Mouse (Mus musculus) inflammation-experienced regulatory T-cells, adult 6 months (primary cell): ENCODE data around the gene Itprid1. TPM values are rescaled to one million over a fixed set of nuclear protein-coding genes. Genes with fewer than 3 reads are reported as not detected.

Experiments
- ATAC-seq: one replicate; pipeline ENCODE4 v1.8.0; 2017
- polyA plus RNA-seq, 3 experiments: library from polyadenylated mRNA; unstranded; fragments of 100-300 nt; shearing (Covaris generic); gene quantifications; one replicate each; pipeline ENCODE4 v1.2.1; 2017

Itprid1 gene
- not detected for polyA plus RNA-seq

DNA sequence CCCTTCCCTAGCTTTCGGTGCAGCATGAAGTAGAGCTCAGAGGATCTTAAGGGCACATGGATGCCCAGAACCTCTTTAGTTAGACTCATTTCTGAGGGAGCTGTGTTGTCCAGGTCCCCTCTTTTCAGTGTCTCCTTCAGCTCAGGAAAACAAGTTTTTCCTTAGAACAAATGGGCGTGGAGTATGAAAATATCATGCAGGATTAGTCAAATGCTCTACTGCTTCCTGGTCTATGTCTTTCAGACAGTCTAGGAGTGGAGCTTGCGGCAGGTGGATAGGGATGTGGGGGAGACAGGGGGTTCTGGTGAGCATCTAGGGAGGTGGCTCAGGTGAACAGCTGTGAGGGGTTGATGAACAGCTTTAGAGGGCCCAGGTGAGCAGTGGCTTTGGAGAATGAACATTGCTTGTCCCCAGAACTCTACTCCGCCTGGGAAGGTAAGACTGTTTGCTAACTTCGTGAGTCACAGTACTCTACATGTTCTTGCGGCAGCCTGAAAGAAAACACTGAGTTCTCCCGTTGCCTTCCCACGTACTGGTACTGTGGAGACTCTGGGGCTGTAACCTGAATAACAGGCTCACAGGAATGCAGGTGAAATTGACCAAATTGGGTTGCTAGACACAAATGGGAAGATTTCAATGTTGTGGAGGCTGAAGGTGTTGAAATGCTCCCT is at the start of gene Itprid1:
Gene Itprid1, plus strand, starts transcription at position 246 of the 671 bp plus-strand sequence.
- ATAC-seq, result no peak

DNA sequence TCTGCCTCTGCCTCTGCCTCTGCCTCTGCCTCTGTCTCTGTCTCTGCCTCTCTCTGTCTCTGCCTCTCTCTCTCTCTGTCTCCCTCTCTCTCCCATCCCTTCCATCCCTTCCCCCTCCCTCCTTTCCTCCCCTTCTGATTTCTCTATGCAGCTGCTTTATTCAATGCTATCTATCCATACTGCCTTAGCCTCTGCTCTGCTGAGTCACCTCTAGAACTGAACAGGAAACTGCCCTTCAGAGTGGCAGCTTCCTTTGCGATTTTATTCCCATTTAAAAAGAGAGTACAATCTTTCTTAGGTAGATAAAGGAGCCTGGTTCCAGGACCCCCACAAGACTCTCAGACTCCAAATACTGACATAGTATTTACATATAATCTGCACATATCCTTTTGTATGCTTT is 47.1 kb upstream of the Itprid1 start:
- no peak for ATAC-seq

DNA sequence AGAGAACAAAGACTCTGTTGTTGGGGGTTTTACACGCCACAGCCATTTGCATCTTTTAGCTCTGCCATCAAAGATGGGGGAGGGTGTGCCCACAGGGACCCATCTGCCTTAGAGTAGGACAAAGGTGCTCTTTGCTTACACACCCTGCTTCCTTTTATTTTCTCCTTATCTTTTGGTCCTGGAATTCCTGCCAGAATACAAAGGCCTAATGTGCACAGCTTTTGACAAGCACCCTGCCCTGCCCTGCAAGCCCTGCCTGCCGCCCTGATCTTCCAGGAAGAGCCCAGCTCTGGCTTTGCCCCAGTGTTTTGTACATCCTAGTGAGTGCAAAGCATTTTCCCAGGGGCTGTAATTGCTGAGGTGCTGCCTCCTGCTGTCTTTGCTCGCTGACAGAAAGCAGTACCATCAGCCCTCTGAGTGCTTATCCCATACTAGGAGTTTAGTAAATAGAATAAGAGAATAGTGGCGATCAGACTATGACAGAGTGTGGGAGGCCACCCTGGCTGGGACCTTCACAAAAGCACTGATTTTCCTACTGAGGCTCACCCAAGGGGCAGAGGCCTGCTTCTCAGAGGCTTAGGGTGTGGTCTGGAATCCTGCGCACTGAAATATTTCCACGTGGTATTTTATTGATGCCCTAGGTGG is 44.7 kb upstream of the Itprid1 start:
- no peak for ATAC-seq

DNA sequence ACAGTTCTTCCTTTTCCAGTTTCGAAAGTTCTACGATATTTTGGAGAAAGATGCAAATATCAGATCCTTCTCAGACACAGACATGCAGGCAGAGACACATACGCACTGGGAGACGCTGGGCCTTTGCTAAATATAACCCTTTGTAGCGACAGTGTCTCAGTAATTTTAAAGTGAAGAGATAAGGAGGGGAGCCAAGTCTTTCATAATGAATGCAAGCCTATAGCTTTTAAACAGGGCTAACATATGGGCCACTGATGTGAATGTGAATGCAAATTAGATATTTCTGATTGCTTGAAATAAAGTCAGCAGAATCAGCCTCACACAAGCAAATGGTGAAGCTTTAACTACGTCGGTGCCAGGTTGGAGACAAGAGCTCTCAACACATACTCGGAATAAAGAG is 44.2 kb upstream of the Itprid1 start:
- no peak for ATAC-seq

DNA sequence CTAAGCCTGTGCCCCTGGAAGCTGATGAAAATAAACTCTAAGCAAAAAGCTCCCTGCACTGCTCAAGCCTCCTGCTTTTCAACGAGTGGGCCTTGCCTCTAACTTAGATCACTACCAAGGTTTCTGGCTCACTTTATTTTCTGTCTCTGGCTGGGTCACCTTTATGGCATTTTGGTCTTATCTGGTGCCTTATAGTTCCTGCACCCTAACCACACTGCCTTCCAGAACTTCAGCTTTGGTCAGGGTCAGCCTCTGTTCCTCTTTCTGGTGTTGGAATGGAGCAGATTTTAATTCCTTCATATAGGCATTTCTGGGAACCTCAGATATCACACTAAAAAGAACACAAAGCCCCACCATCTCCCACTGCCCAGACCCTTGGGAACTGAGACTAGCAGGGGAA is 34.0 kb upstream of the Itprid1 start:
- ATAC-seq, result no peak

DNA sequence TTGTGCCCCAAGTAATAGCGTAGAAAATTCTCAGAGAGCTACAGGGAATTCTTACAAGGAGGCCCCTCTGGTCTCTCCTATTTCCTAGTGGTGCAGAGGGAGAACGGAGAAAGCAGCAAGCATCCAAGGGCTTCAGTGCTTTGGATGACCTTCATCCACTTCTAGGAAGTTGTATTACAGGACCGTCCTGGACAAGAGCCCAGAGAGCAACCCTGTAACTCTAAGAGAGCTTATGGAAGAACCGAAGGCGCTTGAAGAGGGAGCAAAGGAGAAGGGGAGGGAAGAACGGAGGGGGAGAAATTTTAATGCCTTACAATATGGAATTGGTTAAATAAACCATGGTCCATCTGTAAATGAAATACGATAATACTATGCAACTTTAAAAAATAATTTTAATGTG is 33.3 kb upstream of the Itprid1 start:
- ATAC-seq, result no peak

DNA sequence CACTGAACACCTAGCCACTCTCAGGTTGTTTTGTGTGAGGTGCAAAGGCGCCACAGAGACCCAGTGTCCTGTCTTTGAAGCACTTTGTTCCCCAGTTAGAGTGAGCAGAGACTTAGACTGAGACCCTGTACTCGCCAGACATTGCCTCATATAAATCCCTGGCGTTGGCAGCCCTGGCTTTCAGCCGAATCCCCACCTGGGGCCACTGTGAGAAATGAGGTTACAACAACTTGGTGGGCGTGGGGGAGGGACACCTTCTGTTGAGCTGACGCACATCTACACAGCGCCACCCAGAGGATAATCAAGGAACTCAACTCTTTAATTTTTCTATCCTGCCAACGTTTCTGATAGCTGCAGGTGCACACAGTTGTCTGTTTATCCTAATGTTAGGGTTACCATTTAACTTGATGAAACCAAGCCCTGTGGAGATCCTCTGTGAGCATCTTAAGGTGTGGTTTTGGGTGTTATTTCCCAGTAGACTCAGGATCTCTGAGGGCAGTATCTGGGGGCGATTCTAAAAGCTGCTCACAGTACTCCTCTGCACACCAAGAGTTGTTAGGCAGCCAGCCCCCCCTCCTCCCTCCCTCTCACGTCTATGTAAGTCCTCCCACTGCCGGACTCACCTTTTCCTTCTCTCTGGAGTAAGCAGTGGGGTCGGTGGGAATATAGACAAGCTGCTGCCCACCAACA is 32.6 kb upstream of the Itprid1 start:
- ATAC-seq, result no peak

DNA sequence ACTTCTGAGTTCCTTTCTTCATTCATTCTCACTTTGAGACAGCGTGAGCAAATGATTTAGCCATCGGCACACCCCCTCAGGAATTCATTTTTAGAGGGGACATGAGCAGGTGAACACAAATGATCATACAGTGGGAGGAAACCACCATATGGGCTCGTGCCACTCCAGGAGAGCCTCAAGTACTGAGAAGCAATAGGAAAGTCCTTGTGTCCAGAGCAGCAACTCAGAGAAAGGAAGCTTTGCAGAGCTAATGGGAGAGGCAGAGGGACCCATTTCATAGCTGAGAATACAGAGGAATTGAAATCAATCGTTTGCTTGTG is 32.1 kb upstream of the Itprid1 start:
- ATAC-seq, result no peak

DNA sequence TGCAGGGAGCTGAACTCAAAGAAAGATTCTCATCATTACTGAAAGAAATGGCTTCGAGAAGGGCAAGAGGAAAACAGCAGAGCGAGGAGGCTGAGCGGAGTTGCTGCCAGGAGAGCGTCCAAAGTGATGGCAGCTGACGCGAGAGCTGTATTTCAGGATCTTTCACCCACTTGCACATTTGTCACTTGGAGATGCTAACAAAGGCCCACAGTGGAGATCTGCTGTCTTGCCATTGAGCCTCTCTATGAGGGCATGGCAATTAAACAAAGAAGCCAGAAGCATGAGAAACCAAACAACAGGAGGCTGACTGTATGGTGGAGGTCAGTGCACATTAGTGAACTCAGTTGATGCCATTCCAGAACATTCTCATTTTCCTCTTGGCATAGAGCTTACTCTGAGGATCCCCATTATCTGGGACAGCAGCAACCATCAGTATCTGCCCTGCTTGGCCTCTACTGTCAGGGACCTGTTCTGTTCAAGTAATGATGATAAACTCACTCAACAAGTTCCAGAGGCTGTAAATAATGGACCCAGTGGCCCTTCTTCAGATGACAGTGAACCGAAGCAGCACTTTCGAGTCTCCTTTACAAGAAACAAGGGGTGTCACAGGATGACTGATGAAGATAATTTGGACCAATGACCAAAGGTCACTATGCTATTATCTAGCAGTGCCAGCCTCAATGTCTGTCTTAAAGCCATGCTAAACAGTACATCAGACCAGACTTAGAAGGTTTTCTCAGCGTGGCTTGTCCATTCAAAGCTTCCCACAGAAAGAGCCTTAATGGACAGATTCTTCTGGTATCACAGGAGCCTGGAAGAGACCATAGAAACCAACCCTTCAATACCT is 31.2 kb upstream of the Itprid1 start:
- no peak for ATAC-seq

DNA sequence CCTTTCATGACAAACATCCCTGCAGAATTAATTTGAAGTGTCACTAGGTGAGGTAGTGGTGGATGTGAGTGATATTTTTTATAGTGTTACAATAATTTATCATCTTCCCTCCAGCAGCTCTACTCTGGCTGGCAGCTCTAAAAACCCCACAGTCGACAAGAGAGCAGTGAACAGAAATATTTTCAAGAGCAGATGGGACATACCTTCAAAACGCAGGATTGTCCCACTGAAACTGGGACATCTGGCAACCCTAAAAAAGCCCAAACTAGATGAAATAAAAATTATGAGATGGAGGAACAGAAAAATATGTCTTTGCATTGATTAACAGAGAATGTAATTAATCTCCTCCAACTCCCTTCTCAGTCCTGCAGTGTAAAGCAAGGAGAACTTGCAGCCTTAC is 30.2 kb upstream of the Itprid1 start:
- ATAC-seq, result no peak

DNA sequence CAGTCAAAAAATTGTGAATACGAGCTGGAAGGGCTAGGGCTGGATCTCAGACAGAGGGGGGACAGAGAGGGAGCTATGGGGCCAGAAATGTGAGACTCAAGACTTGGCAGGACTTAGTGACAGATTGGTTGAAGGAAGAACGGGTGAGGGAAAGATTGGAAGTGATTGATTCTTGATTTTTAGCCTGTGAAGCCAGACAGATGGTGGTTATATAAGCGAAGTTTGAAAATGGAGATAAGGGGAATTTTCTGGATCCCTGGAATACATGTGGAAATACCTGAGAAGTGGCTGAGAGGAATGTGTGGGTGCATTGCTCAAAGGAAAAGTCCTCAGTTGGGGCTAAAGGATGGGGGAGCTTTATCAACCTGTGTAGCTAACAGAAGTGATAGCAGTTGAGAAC is 28.0 kb upstream of the Itprid1 start:
- no peak for ATAC-seq

DNA sequence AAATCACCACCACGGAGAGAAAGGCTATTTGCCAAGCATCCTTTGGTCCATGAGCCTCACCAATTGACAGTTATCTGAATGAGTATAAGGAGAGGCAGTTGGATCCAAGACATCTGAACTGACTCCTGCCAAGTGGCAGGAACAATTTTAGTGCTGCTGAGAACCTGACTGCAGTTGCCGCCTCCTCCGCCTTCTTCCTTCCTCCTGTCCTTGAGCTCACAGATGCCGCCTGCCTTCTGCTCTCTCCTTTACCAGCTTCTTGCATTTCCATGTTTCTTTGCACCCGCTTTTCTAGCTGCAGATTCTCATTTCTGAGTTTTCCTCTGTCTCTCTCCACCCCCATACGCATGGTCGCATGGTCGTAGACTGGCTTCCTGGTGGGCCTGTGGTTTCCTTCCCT is 25.5 kb upstream of the Itprid1 start:
- no peak for ATAC-seq

DNA sequence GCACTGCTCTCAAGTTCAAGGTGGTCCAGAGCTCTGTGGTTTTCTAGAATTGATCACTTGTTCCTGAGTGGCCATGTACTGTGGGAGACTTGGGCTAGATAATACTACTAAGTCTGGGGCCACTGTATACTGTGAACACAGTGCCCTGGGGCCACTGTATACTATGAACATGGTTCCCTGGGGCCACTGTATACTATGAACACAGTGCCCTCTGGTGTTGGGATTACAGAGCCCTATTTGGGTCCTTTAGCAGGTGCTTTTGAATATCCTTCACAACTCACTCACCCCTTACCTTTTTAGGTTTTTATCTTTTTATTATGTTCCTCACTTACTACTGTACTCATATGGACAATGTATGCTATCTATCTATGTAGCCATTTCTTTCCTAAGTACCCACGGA is 24.3 kb upstream of the Itprid1 start:
- ATAC-seq, result no peak

DNA sequence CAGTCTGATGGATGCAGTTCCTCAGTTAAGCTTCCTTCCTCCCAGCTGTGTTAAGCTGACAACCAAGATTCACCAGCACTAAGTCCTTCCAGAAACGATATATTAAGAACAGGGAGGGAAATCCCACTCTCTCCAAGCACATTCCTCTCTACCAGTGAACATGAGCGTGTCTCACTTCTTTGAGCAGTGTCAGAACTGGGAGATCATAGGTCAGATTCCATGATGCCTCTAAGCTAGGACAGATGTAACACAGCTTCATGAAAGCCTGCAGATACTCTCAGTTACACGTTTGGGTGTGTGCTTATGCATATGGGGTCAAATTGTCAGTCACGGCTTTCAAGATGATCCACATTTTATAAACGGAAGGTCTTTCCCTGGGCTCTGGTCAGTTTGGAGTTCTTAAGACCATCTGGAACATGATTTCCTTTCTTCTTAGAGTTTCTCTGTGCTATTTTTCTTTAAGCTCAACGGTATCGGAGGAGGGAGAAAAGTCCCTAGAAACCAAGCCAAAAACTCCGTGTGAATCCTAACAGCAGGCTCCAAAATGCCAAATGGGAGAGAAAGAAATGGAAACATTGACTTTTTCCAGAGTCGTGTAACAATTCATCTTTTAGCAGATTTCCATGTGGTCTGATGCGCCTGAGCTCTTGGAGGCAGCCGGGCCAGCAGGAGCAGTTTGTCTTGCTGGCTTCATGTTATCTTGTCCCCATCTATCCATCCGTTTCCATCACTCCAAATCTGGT is 22.3 kb upstream of the Itprid1 start:
- no peak for ATAC-seq

DNA sequence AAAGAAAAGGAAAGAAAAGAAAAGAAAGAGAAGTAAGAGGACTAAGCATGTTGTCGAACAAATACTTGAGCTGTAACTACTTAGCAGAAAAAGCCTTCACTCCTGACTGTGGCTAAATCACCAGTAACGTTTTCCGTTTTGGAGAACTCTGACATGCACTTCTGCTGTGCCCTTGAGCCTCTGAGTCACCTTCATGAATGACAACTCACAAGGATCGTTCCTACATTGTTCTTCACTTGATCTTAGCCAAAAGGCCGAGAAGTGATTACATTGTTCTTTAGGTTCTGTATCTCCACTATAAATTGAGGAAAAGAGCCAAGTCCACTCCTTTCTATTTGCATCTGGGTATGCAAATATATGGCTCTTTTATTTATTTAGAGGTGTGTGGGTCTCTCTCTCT is 19.8 kb upstream of the Itprid1 start:
- ATAC-seq, result no peak

DNA sequence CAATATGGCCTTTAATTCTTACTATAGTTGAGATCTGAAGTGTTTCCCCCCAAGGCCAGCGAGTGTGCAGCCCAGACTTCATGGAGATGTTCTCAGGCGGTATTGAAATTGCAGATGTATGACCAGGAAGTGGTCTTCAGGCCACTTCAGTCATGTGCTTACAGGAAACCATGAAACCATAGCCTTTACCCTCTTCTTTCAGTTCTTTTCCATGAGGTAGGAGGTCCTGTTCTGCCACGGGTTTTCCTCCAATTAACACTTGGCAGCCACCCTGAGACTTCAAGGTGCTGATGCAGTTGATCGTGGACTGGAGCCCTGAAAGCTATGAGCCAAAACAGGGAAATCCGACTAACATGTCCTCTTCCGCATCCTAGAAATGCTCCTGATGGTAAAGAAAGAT is 7.0 kb upstream of the Itprid1 start:
- no peak for ATAC-seq

DNA sequence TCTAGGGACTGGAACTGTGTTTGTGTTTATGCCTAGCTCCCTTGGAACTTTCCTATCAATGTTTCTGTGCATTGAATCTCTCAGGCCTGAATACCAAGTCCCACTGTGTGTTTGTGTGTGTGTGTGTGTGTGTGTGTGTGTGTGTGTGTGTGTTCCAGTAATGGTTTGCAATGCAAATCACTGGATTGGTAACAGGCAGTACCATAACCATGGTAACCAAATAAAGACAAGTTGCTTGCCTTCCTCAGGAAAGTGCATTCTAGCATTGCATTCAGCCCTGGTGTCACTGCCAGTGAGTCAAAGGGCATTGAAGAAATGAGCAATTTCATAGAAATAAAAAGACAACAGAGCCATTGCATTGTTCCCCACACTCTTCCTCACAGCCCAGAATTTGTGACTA is 15.9 kb downstream of the Itprid1 start:
- ATAC-seq, result no peak

DNA sequence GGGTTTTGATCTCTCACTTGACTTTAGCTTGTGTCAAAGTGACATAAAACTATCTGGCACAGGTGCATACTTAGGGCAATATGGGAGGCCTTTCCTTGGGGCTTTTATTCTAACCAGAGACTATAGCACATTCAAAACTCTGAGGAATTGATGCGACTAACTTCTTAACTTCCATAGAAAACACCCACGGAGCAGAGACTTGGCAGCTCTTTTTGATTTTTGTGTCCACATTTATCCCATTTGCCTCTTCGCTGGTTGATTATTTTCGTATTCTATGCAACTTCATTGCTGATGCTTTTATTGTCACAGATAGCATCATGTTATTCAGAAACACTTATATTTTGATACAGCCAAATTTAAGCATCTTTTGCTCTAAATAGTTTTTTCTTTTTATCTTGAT is 19.4 kb downstream of the Itprid1 start:
- ATAC-seq, result no peak

DNA sequence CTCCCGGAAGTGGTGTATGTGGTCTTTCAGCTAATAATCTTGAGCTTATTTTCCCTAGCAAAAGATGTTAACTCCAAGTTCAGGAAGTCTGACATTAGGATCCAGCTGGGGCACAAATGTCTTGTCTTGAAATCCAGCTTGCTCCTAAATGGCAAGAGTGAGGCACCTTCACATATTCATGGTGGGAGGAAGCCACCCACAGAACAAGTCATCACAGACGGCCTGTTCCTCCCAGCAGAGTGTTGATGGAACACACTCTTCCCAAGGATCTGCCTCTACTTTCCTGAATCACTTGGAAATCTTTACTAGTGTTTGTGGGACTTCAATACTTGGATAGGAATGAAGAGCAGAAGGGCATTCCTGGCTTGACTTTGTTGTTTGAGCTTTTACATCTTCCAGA is 28.5 kb downstream of the Itprid1 start:
- ATAC-seq, result no peak

DNA sequence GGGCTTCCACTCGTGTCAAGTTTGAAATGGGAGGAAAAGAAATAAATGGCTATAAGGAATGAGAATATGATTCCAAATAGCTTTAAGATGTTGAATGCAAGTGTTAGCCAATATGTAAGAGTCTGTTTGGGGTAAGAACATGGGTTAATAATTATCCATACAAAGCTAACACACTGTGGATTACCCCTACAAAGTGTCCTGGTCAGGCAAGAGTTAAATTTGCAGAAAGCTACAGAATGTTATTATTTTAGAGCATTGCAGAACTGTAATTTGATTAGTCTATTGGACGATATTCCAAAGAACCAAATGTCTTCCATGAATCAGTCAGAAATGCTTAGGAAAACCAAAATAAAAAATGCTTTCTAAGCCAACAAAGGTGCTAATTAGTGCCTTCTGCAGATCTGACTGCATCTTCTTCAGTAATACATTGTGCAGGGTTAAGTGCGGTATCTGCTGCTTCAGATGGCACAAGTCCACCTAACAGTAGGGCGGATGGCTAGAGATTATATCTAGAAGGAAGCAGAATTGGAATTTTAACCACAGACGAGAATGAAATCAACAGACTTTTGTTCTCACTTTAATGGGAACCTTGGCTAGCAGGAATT is 42.8 kb downstream of the Itprid1 start:
- no peak for ATAC-seq

DNA sequence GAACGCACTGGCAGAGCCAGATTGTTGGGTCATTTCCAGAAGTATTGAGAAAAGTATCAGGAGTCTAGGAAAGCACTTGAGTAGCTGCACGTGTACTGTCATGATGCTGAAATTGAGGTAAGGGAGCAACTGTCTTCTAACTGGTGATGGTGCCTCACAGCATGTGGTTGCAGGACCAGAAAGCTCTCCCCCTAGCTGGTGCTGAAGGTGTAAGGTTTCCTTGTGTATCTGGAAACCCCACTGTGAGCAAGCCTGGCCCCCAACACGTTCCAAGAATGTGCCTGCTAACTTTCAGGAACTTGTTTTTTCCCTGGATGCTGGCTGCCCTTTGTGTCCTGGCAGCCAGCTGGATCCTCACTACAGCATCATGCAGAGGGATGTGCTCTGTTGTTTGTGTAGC is 44.2 kb downstream of the Itprid1 start:
- no peak for ATAC-seq

DNA sequence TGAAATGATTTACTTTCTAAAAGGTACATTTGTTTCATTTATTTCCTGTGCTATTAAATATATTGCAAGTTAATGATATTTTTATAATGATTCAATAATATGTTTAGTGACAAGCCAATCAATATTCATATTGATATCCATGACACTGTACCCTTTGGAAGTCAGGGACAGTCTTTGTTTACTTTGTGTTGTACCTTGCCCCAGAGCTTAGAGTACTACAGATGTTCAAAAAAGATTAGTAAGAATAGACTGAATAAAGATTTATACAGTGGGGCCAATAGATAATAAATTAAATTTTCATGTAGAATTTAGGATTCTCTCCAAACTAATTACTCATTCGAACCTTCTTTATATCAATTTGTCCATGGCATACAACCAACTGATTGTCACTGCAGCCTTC is 50.9 kb downstream of the Itprid1 start:
- ATAC-seq, result no peak
